Mouse (Mus musculus): ENCODE measurements around the gene Olfr1176. TPM values are rescaled to one million over a fixed set of nuclear protein-coding genes. Genes with fewer than 3 reads are reported as not detected.

The Olfr1176 gene
- total RNA-seq (2021), result not detected
- long read RNA-seq, experiment 1, result 0 reads
- long read RNA-seq, experiment 2, result 0 reads

DNA sequence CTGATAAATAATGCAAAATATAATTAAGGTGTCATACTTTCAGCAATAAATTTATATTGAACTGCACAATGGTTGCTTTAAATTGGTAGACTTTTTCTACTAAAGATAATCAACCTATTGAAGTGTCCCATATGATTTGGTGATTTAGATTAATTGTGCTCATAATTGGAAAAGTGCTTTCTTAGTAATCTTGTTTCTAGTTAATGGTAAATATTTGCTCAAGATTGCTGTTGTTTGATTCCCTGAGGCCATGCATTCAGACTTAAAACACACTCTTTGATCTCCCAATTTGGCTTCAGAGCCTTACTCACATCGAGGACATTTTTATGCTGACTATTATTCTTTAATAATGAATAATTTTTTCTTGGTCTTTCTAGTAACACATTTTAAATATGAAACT, at the start of gene Olfr1176:
Gene Olfr1176 (plus strand): TSS at position 301 of the 400 bp plus-strand sequence.
- DNase-seq (ENCODE audit: low spot score in 2 of 2), result no peak

DNA sequence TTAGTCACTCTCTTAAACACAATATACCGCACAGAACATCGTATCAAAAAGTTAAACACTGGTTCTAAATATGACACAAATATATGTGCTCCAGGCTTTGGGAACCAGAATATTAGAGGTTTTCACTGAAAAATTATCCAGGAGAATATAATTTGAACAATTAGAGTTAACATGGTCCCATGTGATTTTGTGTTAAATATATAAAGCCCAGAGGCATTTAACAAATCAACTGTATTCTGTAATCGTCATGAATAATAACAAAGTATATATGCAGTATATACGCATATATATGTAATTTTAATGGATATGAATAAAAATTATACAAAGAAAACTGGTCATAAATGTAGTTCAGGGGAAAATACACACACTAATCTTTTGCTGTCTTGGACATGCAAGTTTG, 21.5 kb upstream of the Olfr1176 start, which contains the start of gene Olfr1174-ps:
Gene Olfr1174-ps (minus strand): TSS at position 101 of the 400 bp plus-strand sequence.
- DNase-seq (ENCODE audit: low spot score in 2 of 2), result no peak

DNA sequence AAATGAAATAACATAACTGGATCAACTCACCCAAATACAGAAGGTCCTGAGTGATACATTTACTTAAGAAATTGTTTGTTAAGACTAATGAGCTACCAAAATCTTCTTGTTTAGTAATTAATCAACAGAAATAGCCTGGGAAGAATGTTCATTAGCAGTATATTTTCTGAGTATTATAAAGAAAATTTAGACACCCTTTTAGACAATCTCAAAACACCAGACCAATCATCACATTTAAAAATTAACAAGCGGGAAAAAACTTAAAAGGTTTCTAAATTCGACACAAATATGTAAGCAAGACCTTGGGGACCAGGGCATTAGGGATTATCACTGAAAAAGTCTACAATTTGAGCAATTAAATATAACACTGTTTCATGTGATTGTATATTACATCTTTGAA, 9.4 kb upstream of the Olfr1176 start, which contains the start of gene Olfr1175-ps:
Gene Olfr1175-ps (minus strand): TSS at position 101 of the 400 bp plus-strand sequence.
- DNase-seq (ENCODE audit: low spot score in 2 of 2), result no peak

DNA sequence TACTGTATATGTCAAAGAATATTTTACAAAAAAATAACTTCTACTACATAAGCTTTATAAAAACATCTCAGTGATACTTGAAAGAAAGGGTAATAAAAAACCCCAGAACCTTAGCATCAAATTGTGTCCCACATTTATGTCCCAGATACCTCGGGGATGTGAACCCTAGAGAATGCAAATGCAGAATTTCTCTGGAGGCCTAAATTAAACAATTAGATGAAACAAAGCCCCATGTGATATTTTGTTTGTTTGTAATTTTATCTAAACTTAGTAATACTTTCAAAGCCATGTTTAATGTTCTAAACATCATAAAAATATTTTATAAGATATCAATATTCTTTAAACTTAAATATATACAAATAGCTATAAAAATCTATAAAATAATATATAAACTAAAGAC, 9.9 kb downstream of the Olfr1176 start, which contains the start of gene Olfr1177-ps:
Gene Olfr1177-ps (minus strand): TSS at position 101 of the 400 bp plus-strand sequence.
- no peak for DNase-seq (ENCODE audit: low spot score in 2 of 2)

DNA sequence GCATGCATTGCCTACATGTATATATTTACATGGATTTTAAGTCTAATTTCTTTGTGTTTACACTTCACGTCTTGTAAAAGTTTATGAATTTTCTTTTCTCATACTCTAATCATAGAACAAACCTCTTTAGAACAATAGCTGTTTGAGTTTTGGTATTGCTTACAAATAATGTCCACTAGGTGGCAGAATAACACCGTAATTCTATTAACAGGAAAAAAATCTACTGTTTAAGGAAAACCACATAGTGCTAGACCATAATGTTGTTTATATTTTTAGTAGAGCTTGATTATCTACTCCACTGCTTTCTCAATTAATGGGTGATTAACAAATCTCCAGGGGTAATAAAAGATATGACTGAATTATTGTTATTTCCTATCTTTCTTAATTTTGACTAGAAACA, 19.8 kb downstream of the Olfr1176 start:
- DNase-seq (ENCODE audit: low spot score in 2 of 2), result no peak

DNA sequence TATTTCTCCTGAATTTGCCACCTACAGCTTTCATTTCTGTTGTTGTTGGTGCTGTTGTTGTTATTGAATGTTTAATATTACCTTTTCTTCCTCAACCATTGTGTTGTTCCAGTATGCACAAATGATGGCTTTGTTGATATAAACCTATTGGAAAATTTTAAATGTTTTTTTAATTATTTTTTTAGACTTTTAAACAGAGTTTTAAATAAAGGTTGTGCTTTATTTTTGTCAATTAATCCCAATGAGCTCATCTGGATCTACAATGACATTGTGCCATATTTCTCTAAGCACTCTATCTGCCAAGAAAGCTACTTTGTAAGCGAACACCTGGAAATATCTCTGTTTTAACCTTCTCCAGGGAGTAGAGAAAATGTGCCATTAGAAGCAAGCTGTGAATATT, 50.2 kb downstream of the Olfr1176 start, which contains the start of gene Olfr1178:
Gene Olfr1178 (plus strand): TSS at position 301 of the 400 bp plus-strand sequence.
- DNase-seq (ENCODE audit: low spot score in 2 of 2), result no peak

Other genes with a start within 250 kb of the Olfr1176 start
- not detected for gene Olfr1164, start 242.8 kb upstream of the Olfr1176 start, total RNA-seq (2021)
- gene Olfr1166, start 208.4 kb upstream of the Olfr1176 start, total RNA-seq (2021), result not detected
- gene Olfr1167, start 181.5 kb upstream of the Olfr1176 start, total RNA-seq (2021), result not detected
- gene Olfr1168, start 154.8 kb upstream of the Olfr1176 start, total RNA-seq (2021), result not detected
- not detected for gene Olfr1170, start 108.4 kb upstream of the Olfr1176 start, total RNA-seq (2021)
- gene Olfr1173, start 56.8 kb upstream of the Olfr1176 start, total RNA-seq (2021), result not detected
- not detected for gene Olfr1174-ps, start 21.6 kb upstream of the Olfr1176 start, total RNA-seq (2021)
- not detected for gene Olfr1175-ps, start 9.5 kb upstream of the Olfr1176 start, total RNA-seq (2021)
- not detected for gene Olfr1177-ps, start 9.8 kb downstream of the Olfr1176 start, total RNA-seq (2021)
- not detected for gene Olfr1178, start 50.3 kb downstream of the Olfr1176 start, total RNA-seq (2021)
- not detected for gene Olfr1179, start 69.7 kb downstream of the Olfr1176 start, total RNA-seq (2021)
- not detected for gene Olfr1180, start 82.4 kb downstream of the Olfr1176 start, total RNA-seq (2021)
- gene Olfr1181, start 89.5 kb downstream of the Olfr1176 start, total RNA-seq (2021), result not detected
- not detected for gene Gm13757, start 112.4 kb downstream of the Olfr1176 start, total RNA-seq (2021)
- gene Olfr1183, start 118.1 kb downstream of the Olfr1176 start, total RNA-seq (2021), result not detected
- gene Olfr1184, start 146.9 kb downstream of the Olfr1176 start, total RNA-seq (2021), result not detected
- not detected for gene Olfr1185-ps1, start 156.6 kb downstream of the Olfr1176 start, total RNA-seq (2021)
- gene Olfr1186, start 181.8 kb downstream of the Olfr1176 start, total RNA-seq (2021), result not detected
- not detected for gene Olfr1188, start 220.2 kb downstream of the Olfr1176 start, total RNA-seq (2021)
- not detected for gene Olfr1189, start 249.7 kb downstream of the Olfr1176 start, total RNA-seq (2021)